Mouse (Mus musculus): ENCODE data around the gene Trpm3. TPM values are rescaled to one million over a fixed set of nuclear protein-coding genes. Genes with fewer than 3 reads are reported as not detected.

Gene Trpm3
- polyA plus RNA-seq, 1 experiment from 2014 or later: 4.9 TPM

DNA sequence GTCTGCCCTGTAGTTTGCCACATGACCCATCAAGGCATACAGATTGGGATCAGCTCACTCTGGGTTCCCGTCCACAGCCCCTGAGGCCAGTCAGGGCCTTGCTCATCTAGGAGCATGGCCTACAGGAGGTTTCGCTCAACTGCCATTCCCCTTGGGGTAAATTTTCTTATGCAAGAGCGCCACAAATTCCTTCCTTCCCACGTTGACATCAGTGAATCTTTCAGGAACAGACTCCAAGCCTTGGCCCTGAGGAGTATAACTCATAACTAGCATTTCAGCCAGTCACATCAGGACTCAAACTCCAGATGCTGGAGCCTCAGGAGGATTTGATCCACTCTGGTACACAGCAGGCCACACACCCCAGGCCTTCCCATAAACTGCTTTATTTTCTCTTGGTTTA lies 774.1 kb downstream of the Trpm3 start:
- no peaks in the 10 kb centered on the region for H3K27me3 ChIP-seq (ENCODE audit: control insufficient read depth, insufficient read depth, low read length)
- no peak for ATAC-seq (replicated peaks; ENCODE audit: insufficient number of reproducible peaks, low FRiP score, low TSS enrichment, low read depth)

DNA sequence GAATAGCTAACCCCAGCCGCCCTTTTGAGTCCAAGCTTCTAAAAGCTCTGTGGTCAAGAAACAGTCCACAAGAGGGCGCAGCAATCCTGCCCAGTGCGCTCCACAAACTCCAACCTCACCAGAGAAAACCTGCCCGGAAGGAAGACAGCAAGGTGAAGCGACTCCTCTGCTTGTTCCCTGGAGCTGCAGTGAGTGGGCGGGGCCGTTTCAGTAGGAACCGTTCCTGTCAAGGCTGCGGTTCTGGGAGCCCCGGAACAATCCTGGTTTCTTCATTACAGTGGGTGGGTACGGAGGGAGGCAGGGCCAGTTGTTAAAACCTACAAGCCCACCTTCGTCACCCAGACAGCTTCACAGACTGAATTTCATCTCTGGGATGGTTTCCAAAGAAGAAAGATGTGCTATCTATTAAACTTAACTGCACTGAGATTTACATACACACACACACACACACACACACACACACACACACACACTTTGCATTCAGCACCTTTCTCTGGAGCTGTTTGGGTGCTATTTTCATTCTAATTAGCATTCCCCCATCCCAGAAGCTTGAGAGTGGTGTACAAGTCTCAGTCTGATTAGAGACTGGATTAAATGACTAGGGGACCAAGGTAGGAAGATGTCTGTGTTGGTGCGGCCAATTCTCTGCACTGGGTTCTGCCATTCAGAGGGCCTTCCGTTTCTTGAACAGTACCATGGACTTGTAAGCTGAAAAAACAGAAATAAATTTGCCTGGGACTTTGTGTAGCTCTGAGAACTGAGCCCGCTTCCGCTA lies 777.2 kb downstream of the Trpm3 start:
- ATAC-seq (replicated peaks; ENCODE audit: insufficient number of reproducible peaks, low FRiP score, low TSS enrichment, low read depth) (no peak), DNase-seq (ENCODE audit: low spot score) (peak; percentile 91)
- no peak overlapping the region for H3K4me3 ChIP-seq (ENCODE audit: low read depth, low read length)
- no peak overlapping the region for H3K27ac ChIP-seq (replicated peaks; ENCODE audit: low read depth, low read length)
- H3K9me3 ChIP-seq (replicated peaks; ENCODE audit: control insufficient read depth, low read length): no peaks in the 10 kb centered on the region
- H3K9ac ChIP-seq (replicated peaks; ENCODE audit: low read length): no peak overlapping the region
- 26% methylated on average over 16 of the region's 16 CpGs for WGBS
- no peaks in the 10 kb centered on the region for H3K27me3 ChIP-seq (ENCODE audit: control insufficient read depth, insufficient read depth, low read length)
- no peaks in the 10 kb centered on the region for H3K4me1 ChIP-seq (ENCODE audit: control insufficient read depth, insufficient read depth, low read length)
- H3K36me3 ChIP-seq (replicated peaks; ENCODE audit: control insufficient read depth, insufficient read depth, low read depth, low read length): no peaks in the 10 kb centered on the region
- H3K4me2 ChIP-seq (ENCODE audit: low read depth, low read length): peak overlapping the region; percentile 26; the same call in 1 of the 2 replicates

More for the DNA sequence above, 774.1 kb downstream of the Trpm3 start:
- DNase-seq (ENCODE audit: low spot score): no peak
- no peak overlapping the region for H3K4me3 ChIP-seq (ENCODE audit: low read depth, low read length)
- H3K4me2 ChIP-seq (ENCODE audit: low read depth, low read length): no peak overlapping the region
- no peaks in the 10 kb centered on the region for H3K36me3 ChIP-seq (replicated peaks; ENCODE audit: control insufficient read depth, insufficient read depth, low read depth, low read length)
- H3K9me3 ChIP-seq (replicated peaks; ENCODE audit: control insufficient read depth, low read length): no peaks in the 10 kb centered on the region
- H3K4me1 ChIP-seq (ENCODE audit: control insufficient read depth, insufficient read depth, low read length): no peaks in the 10 kb centered on the region
- no peak overlapping the region for H3K9ac ChIP-seq (replicated peaks; ENCODE audit: low read length)
- 76% methylated on average over 4 of the region's 4 CpGs for WGBS
- no peak overlapping the region for H3K27ac ChIP-seq (replicated peaks; ENCODE audit: low read depth, low read length)

DNA sequence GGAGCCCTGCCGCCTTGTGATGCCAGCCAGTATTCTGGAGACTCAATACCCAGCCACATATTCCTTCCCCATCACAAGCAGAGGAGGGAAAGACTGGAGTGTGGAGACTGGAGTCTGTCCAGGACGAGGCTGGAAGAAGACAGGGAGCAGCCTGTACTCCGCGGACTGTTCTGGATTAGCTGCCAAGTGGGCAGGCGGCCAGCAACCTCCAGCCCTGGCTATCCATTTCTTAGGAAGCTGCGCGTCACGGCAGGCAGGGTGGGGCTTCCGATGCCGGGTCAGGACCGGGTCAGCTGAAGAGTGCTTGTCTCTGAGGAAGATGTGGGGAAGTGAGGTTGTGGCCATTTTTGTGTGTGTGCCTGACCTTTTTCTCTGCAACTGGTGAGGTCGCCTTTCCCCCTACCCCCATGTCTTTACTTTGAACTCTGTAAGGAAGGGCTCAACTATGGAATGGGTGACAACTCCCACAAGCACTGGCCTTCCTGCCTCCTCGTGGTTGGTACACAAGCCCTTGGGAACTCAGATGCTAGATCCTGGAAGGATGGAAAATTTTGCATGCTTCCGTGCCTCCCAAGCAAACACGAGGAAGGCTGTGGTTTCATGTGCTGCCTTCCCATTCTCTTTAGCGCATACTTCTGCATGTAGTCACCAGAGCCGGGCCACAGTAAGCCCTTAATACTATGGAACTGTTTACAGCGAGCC lies 777.9 kb downstream of the Trpm3 start:
- peak; percentile 35 for DNase-seq (ENCODE audit: low spot score)
- ATAC-seq (replicated peaks; ENCODE audit: insufficient number of reproducible peaks, low FRiP score, low TSS enrichment, low read depth): peak; percentile 67; the same call in 1 of the 2 replicates
- H3K27ac ChIP-seq (replicated peaks; ENCODE audit: low read depth, low read length): no peak overlapping the region
- H3K9me3 ChIP-seq (replicated peaks; ENCODE audit: control insufficient read depth, low read length): no peaks in the 10 kb centered on the region
- H3K36me3 ChIP-seq (replicated peaks; ENCODE audit: control insufficient read depth, insufficient read depth, low read depth, low read length): no peaks in the 10 kb centered on the region
- H3K4me3 ChIP-seq (ENCODE audit: low read depth, low read length): no peak overlapping the region
- no peak overlapping the region for H3K9ac ChIP-seq (replicated peaks; ENCODE audit: low read length)
- H3K27me3 ChIP-seq (ENCODE audit: control insufficient read depth, insufficient read depth, low read length): no peaks in the 10 kb centered on the region
- H3K4me1 ChIP-seq (ENCODE audit: control insufficient read depth, insufficient read depth, low read length): no peaks in the 10 kb centered on the region
- H3K4me2 ChIP-seq (ENCODE audit: low read depth, low read length): no peak overlapping the region
- WGBS: 55% methylated on average over 18 of the region's 18 CpGs

DNA sequence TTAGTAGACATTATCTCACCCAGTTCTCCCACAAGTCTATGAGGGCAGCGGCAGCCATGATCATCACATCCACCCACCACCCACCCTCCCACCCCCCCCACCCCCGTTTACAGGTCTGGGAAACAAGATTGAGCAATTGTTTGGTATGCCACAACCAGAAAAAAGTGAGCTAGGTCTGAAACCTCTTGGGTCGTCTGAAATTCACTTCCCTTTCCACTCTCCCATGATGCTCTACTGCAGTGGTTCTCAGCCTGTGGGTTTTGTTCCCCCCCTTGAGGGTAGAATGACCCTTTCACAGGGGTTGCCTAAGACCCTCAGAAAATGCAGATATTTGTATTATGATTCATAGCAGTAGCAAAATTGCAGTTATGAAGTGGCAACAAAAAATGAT lies 778.5 kb downstream of the Trpm3 start:
- H3K9ac ChIP-seq (replicated peaks; ENCODE audit: low read length): no peak overlapping the region
- H3K4me2 ChIP-seq (ENCODE audit: low read depth, low read length): no peak overlapping the region
- ATAC-seq (replicated peaks; ENCODE audit: insufficient number of reproducible peaks, low FRiP score, low TSS enrichment, low read depth) (no peak), DNase-seq (ENCODE audit: low spot score) (no peak)
- no peaks in the 10 kb centered on the region for H3K4me1 ChIP-seq (ENCODE audit: control insufficient read depth, insufficient read depth, low read length)
- no peak overlapping the region for H3K4me3 ChIP-seq (ENCODE audit: low read depth, low read length)
- H3K27ac ChIP-seq (replicated peaks; ENCODE audit: low read depth, low read length): no peak overlapping the region
- H3K36me3 ChIP-seq (replicated peaks; ENCODE audit: control insufficient read depth, insufficient read depth, low read depth, low read length): no peaks in the 10 kb centered on the region
- H3K27me3 ChIP-seq (ENCODE audit: control insufficient read depth, insufficient read depth, low read length): no peaks in the 10 kb centered on the region
- 74% methylated on average over 3 of the region's 3 CpGs for WGBS
- no peaks in the 10 kb centered on the region for H3K9me3 ChIP-seq (replicated peaks; ENCODE audit: control insufficient read depth, low read length)

GRCm38 (mm10) chr19:22920949-22921348 lies 782.1 kb downstream of the Trpm3 start:
- H3K27me3 ChIP-seq (ENCODE audit: control insufficient read depth, insufficient read depth, low read length): no peaks in the 10 kb centered on the region
- 80% methylated on average over 5 of the region's 5 CpGs for WGBS
- DNase-seq (ENCODE audit: low spot score): no peak
- no peak overlapping the region for H3K4me2 ChIP-seq (ENCODE audit: low read depth, low read length)
- H3K9ac ChIP-seq (replicated peaks; ENCODE audit: low read length): no peak overlapping the region
- no peak for ATAC-seq (replicated peaks; ENCODE audit: insufficient number of reproducible peaks, low FRiP score, low TSS enrichment, low read depth)
- H3K36me3 ChIP-seq (replicated peaks; ENCODE audit: control insufficient read depth, insufficient read depth, low read depth, low read length): no peaks in the 10 kb centered on the region
- no peaks in the 10 kb centered on the region for H3K9me3 ChIP-seq (replicated peaks; ENCODE audit: control insufficient read depth, low read length)
- H3K27ac ChIP-seq (replicated peaks; ENCODE audit: low read depth, low read length): no peak overlapping the region
- no peak overlapping the region for H3K4me3 ChIP-seq (ENCODE audit: low read depth, low read length)
- no peaks in the 10 kb centered on the region for H3K4me1 ChIP-seq (ENCODE audit: control insufficient read depth, insufficient read depth, low read length)

- WGBS: 89% methylated on average over 18 of the region's 18 CpGs
- H3K9ac ChIP-seq (replicated peaks; ENCODE audit: low read length): no peak overlapping the region
- H3K27me3 ChIP-seq (ENCODE audit: control insufficient read depth, insufficient read depth, low read length): no peaks in the 10 kb centered on the region
Measured at GRCm38 (mm10) chr19:22922871-22923670, 784.2 kb downstream of the Trpm3 start.

DNA sequence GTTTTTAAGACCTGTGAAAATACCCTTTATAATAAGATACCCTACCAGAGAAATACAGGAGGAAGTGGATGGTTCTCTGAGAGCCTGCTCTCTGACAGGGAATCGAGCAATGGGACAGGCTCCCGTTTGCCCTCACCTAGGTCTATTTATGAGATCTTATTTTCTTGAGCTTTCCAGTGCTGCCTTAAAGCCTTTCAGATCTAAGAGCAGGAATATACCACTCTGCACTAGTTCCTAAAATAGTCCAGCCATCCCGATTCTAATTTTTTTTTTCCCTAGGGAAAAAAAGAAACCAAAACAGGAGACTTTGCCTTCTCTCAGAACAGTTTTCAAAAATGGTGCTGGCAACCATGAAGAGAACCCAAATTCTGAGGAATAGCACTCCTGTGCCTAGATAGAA lies 786.4 kb downstream of the Trpm3 start:
- H3K36me3 ChIP-seq (replicated peaks; ENCODE audit: control insufficient read depth, insufficient read depth, low read depth, low read length): no peaks in the 10 kb centered on the region
- H3K4me2 ChIP-seq (ENCODE audit: low read depth, low read length): no peak overlapping the region
- ATAC-seq (replicated peaks; ENCODE audit: insufficient number of reproducible peaks, low FRiP score, low TSS enrichment, low read depth) (no peak), DNase-seq (ENCODE audit: low spot score) (no peak)
- H3K9me3 ChIP-seq (replicated peaks; ENCODE audit: control insufficient read depth, low read length): no peaks in the 10 kb centered on the region
- H3K4me3 ChIP-seq (ENCODE audit: low read depth, low read length): no peak overlapping the region
- no peaks in the 10 kb centered on the region for H3K4me1 ChIP-seq (ENCODE audit: control insufficient read depth, insufficient read depth, low read length)
- H3K27ac ChIP-seq (replicated peaks; ENCODE audit: low read depth, low read length): no peak overlapping the region
- no peak overlapping the region for H3K9ac ChIP-seq (replicated peaks; ENCODE audit: low read length)
- WGBS: 91% methylated on average over 3 of the region's 3 CpGs
- H3K27me3 ChIP-seq (ENCODE audit: control insufficient read depth, insufficient read depth, low read length): no peaks in the 10 kb centered on the region

More at GRCm38 (mm10) chr19:22922871-22923670, 784.2 kb downstream of the Trpm3 start:
- Histone ChIP-seq H3K9me3 (replicated peaks; ENCODE audit: control insufficient read depth, low read length) (no peaks in the 10 kb centered on the region), H3K36me3 (replicated peaks; ENCODE audit: control insufficient read depth, insufficient read depth, low read depth, low read length) (no peaks in the 10 kb centered on the region), H3K4me1 (ENCODE audit: control insufficient read depth, insufficient read depth, low read length) (no peaks in the 10 kb centered on the region), H3K4me2 (ENCODE audit: low read depth, low read length) (no peak overlapping the region), H3K4me3 (ENCODE audit: low read depth, low read length) (no peak overlapping the region), H3K27ac (replicated peaks; ENCODE audit: low read depth, low read length) (no peak overlapping the region)
- ATAC-seq (replicated peaks; ENCODE audit: insufficient number of reproducible peaks, low FRiP score, low TSS enrichment, low read depth): no peak
- DNase-seq (ENCODE audit: low spot score): no peak

Data from embryonic facial prominence, embryonic 11.5 days (tissue).